Mouse (Mus musculus): ENCODE data around the gene Pcgf5. TPM values are rescaled to one million over a fixed set of nuclear protein-coding genes. Genes with fewer than 3 reads are reported as not detected.

Gene Pcgf5
- polyA plus RNA-seq, 1 experiment, result 51.1 TPM

GRCm38 (mm10) chr19:36427195-36427876 is 79.2 kb downstream of the Pcgf5 start:
- no peaks in the 10 kb centered on the region for H3K27me3 ChIP-seq (ENCODE audit: control insufficient read depth, insufficient read depth, low read length, poor library complexity, severe bottlenecking)
- no peaks in the 10 kb centered on the region for H3K9me3 ChIP-seq (replicated peaks; ENCODE audit: control insufficient read depth, insufficient read depth, low read length, poor library complexity, severe bottlenecking)
- no peak overlapping the region for H3K27ac ChIP-seq (ENCODE audit: insufficient read depth, low read length)
- H3K4me3 ChIP-seq (ENCODE audit: low read depth, low read length), result no peak overlapping the region
- H3K4me1 ChIP-seq (ENCODE audit: control insufficient read depth, insufficient read depth, low read length), result no peaks in the 10 kb centered on the region
- H3K36me3 ChIP-seq (ENCODE audit: control insufficient read depth, insufficient read depth, low read length, poor library complexity, severe bottlenecking), result no peaks in the 10 kb centered on the region
- TF ChIP-seq POLR2A (IDR thresholded peaks at IDR 0.05; ENCODE audit: insufficient read depth, low read length), result no peak
- no peak for TF ChIP-seq CTCF (IDR thresholded peaks at IDR 0.05; ENCODE audit: low read depth, low read length)
- no peak for TF ChIP-seq EP300 (IDR thresholded peaks at IDR 0.05; ENCODE audit: insufficient read depth, low read depth, low read length)
- H3K9ac ChIP-seq (ENCODE audit: low read depth, poor library complexity, severe bottlenecking), result no peak overlapping the region

DNA sequence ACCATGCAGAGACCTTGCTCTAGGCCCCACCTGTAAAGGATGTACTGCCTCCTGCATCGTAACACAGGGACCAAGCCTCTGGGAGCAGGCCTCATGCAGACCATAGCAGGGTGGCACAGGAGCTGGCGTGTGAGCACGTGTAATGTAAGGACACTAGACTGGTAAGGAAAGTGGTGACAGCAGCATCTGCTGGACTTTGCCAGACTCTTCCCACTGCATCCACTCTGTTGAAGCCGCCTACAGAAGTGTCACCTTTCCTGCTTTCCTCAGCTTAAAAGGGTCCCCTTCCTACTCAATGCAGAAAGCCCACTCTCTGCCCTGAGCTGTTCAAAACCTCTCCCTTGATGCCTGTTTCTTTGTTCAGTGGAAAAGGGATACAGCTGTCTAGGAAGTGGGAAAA is 80.0 kb downstream of the Pcgf5 start:
- H3K4me3 ChIP-seq (ENCODE audit: low read depth, low read length), result no peak overlapping the region
- TF ChIP-seq POLR2A (IDR thresholded peaks at IDR 0.05; ENCODE audit: insufficient read depth, low read length) (no peak), CTCF (IDR thresholded peaks at IDR 0.05; ENCODE audit: low read depth, low read length) (no peak), EP300 (IDR thresholded peaks at IDR 0.05; ENCODE audit: insufficient read depth, low read depth, low read length) (no peak)
- no peaks in the 10 kb centered on the region for H3K9me3 ChIP-seq (replicated peaks; ENCODE audit: control insufficient read depth, insufficient read depth, low read length, poor library complexity, severe bottlenecking)
- H3K27me3 ChIP-seq (ENCODE audit: control insufficient read depth, insufficient read depth, low read length, poor library complexity, severe bottlenecking), result no peaks in the 10 kb centered on the region
- H3K27ac ChIP-seq (ENCODE audit: insufficient read depth, low read length), result no peak overlapping the region
- no peaks in the 10 kb centered on the region for H3K36me3 ChIP-seq (ENCODE audit: control insufficient read depth, insufficient read depth, low read length, poor library complexity, severe bottlenecking)
- no peaks in the 10 kb centered on the region for H3K4me1 ChIP-seq (ENCODE audit: control insufficient read depth, insufficient read depth, low read length)
- H3K9ac ChIP-seq (ENCODE audit: low read depth, poor library complexity, severe bottlenecking), result no peak overlapping the region

DNA sequence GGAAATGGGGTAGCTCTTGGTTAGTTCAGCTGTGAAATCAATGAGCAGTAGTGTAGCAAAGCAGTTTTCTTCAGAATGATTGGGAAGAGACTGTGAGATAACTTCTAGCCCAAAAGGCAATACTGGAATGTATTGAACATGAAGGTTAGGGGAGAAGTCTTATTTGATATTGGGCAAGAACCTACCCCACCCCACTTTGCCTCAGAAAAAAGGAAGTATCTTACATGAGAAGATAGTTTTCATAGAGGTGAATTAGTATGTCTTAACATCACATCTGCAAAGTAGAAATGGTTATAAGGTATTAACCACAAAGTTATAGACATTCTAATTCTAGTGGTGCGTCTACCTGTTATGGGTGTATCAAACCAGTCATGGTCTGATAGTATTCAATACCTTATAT is 81.2 kb downstream of the Pcgf5 start:
- H3K4me1 ChIP-seq (ENCODE audit: control insufficient read depth, insufficient read depth, low read length), result no peaks in the 10 kb centered on the region
- no peaks in the 10 kb centered on the region for H3K36me3 ChIP-seq (ENCODE audit: control insufficient read depth, insufficient read depth, low read length, poor library complexity, severe bottlenecking)
- H3K27me3 ChIP-seq (ENCODE audit: control insufficient read depth, insufficient read depth, low read length, poor library complexity, severe bottlenecking), result no peaks in the 10 kb centered on the region
- no peak for TF ChIP-seq CTCF (IDR thresholded peaks at IDR 0.05; ENCODE audit: low read depth, low read length)
- TF ChIP-seq POLR2A (IDR thresholded peaks at IDR 0.05; ENCODE audit: insufficient read depth, low read length), result no peak
- H3K9ac ChIP-seq (ENCODE audit: low read depth, poor library complexity, severe bottlenecking), result no peak overlapping the region
- no peaks in the 10 kb centered on the region for H3K9me3 ChIP-seq (replicated peaks; ENCODE audit: control insufficient read depth, insufficient read depth, low read length, poor library complexity, severe bottlenecking)
- no peak overlapping the region for H3K27ac ChIP-seq (ENCODE audit: insufficient read depth, low read length)
- H3K4me3 ChIP-seq (ENCODE audit: low read depth, low read length), result no peak overlapping the region

DNA sequence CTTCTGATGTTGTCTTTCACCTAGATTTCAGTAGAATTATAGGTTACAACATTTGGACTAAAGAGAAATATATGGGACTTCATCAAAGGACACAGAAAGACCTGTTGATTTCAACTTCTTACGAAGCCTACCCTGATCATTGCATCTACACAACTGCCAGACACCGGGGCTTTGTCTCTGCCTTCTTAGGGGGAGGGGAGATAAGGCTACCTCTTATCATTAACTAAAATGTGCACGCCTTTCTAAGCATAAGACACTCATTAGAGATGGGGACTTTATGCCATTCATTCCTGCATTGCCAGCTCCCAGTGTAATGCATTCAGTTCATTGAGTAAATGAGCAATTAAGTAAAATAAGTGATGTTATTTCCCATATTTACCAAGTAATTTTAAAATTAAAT is 85.1 kb downstream of the Pcgf5 start:
- no peaks in the 10 kb centered on the region for H3K4me1 ChIP-seq (ENCODE audit: control insufficient read depth, insufficient read depth, low read length)
- H3K9ac ChIP-seq (ENCODE audit: low read depth, poor library complexity, severe bottlenecking), result no peak overlapping the region
- no peaks in the 10 kb centered on the region for H3K9me3 ChIP-seq (replicated peaks; ENCODE audit: control insufficient read depth, insufficient read depth, low read length, poor library complexity, severe bottlenecking)
- no peak overlapping the region for H3K4me3 ChIP-seq (ENCODE audit: low read depth, low read length)
- H3K27ac ChIP-seq (ENCODE audit: insufficient read depth, low read length), result no peak overlapping the region
- H3K36me3 ChIP-seq (ENCODE audit: control insufficient read depth, insufficient read depth, low read length, poor library complexity, severe bottlenecking), result no peaks in the 10 kb centered on the region
- no peaks in the 10 kb centered on the region for H3K27me3 ChIP-seq (ENCODE audit: control insufficient read depth, insufficient read depth, low read length, poor library complexity, severe bottlenecking)
- TF ChIP-seq CTCF (IDR thresholded peaks at IDR 0.05; ENCODE audit: low read depth, low read length), result no peak
- no peak for TF ChIP-seq POLR2A (IDR thresholded peaks at IDR 0.05; ENCODE audit: insufficient read depth, low read length)
- TF ChIP-seq EP300 (IDR thresholded peaks at IDR 0.05; ENCODE audit: insufficient read depth, low read depth, low read length), result no peak

DNA sequence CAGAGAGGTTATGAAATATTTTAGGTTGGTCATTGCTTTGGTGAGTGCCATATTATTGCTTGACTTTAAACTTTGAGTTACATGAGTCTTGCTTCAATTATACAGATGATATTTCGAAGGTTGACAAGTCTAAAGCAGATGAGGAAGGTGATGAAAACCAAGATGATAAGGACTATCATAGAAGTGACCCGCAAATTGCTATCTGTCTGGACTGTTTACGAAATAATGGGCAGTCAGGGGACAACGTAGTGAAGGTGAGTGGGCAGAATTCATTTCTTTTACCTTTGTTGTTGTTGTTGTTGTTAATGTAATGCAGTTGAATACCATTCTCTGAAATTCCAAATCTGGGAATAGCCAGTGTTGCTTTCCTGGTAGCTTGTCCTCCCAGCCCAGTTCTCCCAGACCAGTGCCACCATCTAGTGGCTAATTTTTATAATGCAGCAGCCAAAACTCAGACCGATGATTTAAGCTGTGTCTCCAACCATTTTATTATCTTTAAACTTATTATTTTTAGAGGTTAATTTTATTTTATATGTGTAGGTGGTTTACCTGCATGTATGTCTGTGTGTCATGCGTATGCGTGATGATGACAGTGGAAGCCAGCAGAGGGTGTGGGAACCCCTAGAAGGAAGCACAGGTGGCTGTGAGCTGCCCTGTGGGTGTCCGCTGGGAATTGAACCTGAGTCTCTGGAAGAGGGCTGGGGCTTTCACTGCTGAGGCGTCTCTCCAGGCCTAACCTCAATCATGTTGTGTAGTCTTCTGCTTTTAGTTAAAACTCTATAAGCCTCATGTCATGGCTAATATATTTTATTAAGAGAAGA is 92.0 kb downstream of the Pcgf5 start:
- H3K9ac ChIP-seq (ENCODE audit: low read depth, poor library complexity, severe bottlenecking), result no peak overlapping the region
- no peak overlapping the region for H3K4me3 ChIP-seq (ENCODE audit: low read depth, low read length)
- H3K27me3 ChIP-seq (ENCODE audit: control insufficient read depth, insufficient read depth, low read length, poor library complexity, severe bottlenecking), result no peaks in the 10 kb centered on the region
- H3K27ac ChIP-seq (ENCODE audit: insufficient read depth, low read length), result no peak overlapping the region
- no peaks in the 10 kb centered on the region for H3K4me1 ChIP-seq (ENCODE audit: control insufficient read depth, insufficient read depth, low read length)
- no peak for TF ChIP-seq EP300 (IDR thresholded peaks at IDR 0.05; ENCODE audit: insufficient read depth, low read depth, low read length)
- TF ChIP-seq CTCF (IDR thresholded peaks at IDR 0.05; ENCODE audit: low read depth, low read length), result peak; percentile 37
- no peaks in the 10 kb centered on the region for H3K36me3 ChIP-seq (ENCODE audit: control insufficient read depth, insufficient read depth, low read length, poor library complexity, severe bottlenecking)
- no peaks in the 10 kb centered on the region for H3K9me3 ChIP-seq (replicated peaks; ENCODE audit: control insufficient read depth, insufficient read depth, low read length, poor library complexity, severe bottlenecking)

DNA sequence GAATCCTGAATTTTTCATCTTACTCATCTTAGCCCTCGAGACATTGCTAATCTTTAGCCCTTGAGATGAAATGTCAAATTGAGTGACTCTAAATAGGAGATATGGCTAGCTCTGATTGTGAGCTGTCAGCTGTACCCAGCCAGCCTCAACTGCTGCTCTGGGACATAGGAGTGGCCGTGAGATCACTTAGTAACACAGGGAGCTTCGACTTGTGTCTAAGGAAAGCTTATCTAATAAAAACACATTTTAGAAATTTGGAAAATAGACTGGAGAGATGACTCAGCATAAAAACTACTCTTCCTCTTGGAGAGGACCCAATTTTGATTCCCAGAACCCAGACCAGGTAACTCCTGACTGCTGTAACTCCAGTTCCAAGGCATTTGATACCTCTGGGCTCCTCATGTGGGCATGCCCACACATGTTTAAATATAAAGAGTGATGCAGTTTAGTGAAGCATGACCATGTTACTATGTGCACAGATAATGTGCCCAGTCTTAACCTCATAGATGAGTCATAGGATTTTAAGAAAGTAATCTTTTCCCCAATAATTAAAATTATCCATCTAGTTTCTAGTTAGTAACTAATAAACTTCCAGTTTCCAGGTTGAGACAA is 103.0 kb downstream of the Pcgf5 start:
- H3K4me3 ChIP-seq (ENCODE audit: low read depth, low read length), result no peak overlapping the region
- TF ChIP-seq POLR2A (IDR thresholded peaks at IDR 0.05; ENCODE audit: insufficient read depth, low read length) (no peak), CTCF (IDR thresholded peaks at IDR 0.05; ENCODE audit: low read depth, low read length) (no peak), EP300 (IDR thresholded peaks at IDR 0.05; ENCODE audit: insufficient read depth, low read depth, low read length) (no peak)

More for the DNA sequence above, 103.0 kb downstream of the Pcgf5 start:
- no peaks in the 10 kb centered on the region for H3K4me1 ChIP-seq (ENCODE audit: control insufficient read depth, insufficient read depth, low read length)
- no peaks in the 10 kb centered on the region for H3K36me3 ChIP-seq (ENCODE audit: control insufficient read depth, insufficient read depth, low read length, poor library complexity, severe bottlenecking)
- H3K9me3 ChIP-seq (replicated peaks; ENCODE audit: control insufficient read depth, insufficient read depth, low read length, poor library complexity, severe bottlenecking), result no peaks in the 10 kb centered on the region
- no peak overlapping the region for H3K27ac ChIP-seq (ENCODE audit: insufficient read depth, low read length)
- no peak overlapping the region for H3K9ac ChIP-seq (ENCODE audit: low read depth, poor library complexity, severe bottlenecking)
- H3K27me3 ChIP-seq (ENCODE audit: control insufficient read depth, insufficient read depth, low read length, poor library complexity, severe bottlenecking), result no peaks in the 10 kb centered on the region
